Mouse (Mus musculus) C2C12 (cell line): ENCODE data around the gene Mgll.

ENCODE experiments used
- CTCF ChIP-seq: IDR thresholded peaks from one replicate; pipeline ENCODE4 v1.5.1; 2011; ENCODE audit not compliant: control insufficient read depth, insufficient read depth, insufficient read length
- MAX ChIP-seq: IDR thresholded peaks from one replicate; pipeline ENCODE4 v1.6.1; 2011; ENCODE audit warnings: mild to moderate bottlenecking, control low read depth
- MYOD1 ChIP-seq: IDR thresholded peaks from one replicate; pipeline ENCODE4 v1.6.1; 2011; ENCODE audit warnings: low read depth; ENCODE audit not compliant: control insufficient read depth, insufficient read length
- MYOG ChIP-seq: IDR thresholded peaks from one replicate; pipeline ENCODE4 v1.6.1; 2011; ENCODE audit not compliant: control insufficient read depth, insufficient read length; ENCODE audit errors: extremely low read depth

DNA sequence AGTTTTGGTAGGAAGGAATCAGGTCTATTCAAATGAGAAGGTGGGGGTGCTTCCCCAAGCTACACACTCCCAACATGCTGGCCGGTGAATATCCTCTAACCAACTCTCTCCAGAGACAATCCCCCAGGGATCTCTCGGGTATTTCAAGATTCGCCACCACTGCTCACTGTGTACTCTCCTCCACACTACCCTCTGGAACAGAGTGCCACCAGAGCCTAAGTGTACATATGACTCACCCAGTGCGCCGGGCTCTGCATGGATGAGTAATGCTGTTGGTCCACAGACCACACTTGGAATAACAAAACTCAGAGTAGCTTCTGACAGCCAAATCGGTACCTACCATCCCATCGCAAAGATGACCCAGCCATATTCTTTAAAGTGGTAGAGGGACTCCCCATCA is 145.2 kb downstream of the Mgll start:
- TF ChIP-seq CTCF = no peak
- TF ChIP-seq MYOD1 = no peak
- peak; percentile 81 for TF ChIP-seq MAX
- no peak for TF ChIP-seq MYOG
